Mouse (Mus musculus) forebrain, embryonic 13.5 days (tissue): ENCODE data around the gene Olfr420. TPM values are rescaled to one million over a fixed set of nuclear protein-coding genes. Genes with fewer than 3 reads are reported as not detected.

Experiments
- ATAC-seq: fragments of 200-750 bp; cut with Nextera tagmentation; 2 replicates; pipeline ENCODE4 v1.8.0; 2017
- H3K27ac ChIP-seq: fragments of 300-500 bp; sonication (generic); 2 replicates; pipeline ENCODE4 v1.5.1; 2015; ENCODE audit warnings: inconsistent platforms, mild to moderate bottlenecking, moderate library complexity
- H3K27me3 ChIP-seq: fragments of 300-500 bp; sonication (generic); 2 replicates; pipeline ENCODE4 v1.6.1; 2015; ENCODE audit warnings: mild to moderate bottlenecking, inconsistent platforms
- H3K36me3 ChIP-seq: fragments of 300-500 bp; sonication (generic); 2 replicates; pipeline ENCODE4 v1.6.1; 2015; ENCODE audit warnings: mild to moderate bottlenecking, inconsistent platforms; ENCODE audit not compliant: poor library complexity, severe bottlenecking
- H3K4me1 ChIP-seq: fragments of 300-500 bp; sonication (generic); 2 replicates; pipeline ENCODE4 v1.6.1; 2015; ENCODE audit warnings: inconsistent platforms
- H3K4me2 ChIP-seq: fragments of 300-500 bp; sonication (generic); 2 replicates; pipeline ENCODE4 v1.6.1; 2015; ENCODE audit warnings: inconsistent platforms, mild to moderate bottlenecking, moderate library complexity
- H3K4me3 ChIP-seq: fragments of 300-500 bp; sonication (generic); 2 replicates; pipeline ENCODE4 v1.5.1; 2015; ENCODE audit warnings: mild to moderate bottlenecking, inconsistent platforms
- H3K9ac ChIP-seq: fragments of 300-500 bp; sonication (generic); 2 replicates; pipeline ENCODE4 v1.6.1; 2015; ENCODE audit warnings: mild to moderate bottlenecking, inconsistent platforms
- H3K9me3 ChIP-seq: fragments of 300-500 bp; sonication (generic); replicated peaks from 2 replicates; pipeline ENCODE4 v1.6.1; 2016; ENCODE audit warnings: inconsistent platforms
- WGBS: fragments of 180-500 bp; shearing (Covaris S2); methylation state at CpG from one replicate; pipeline ENCODE4 v1.1.7; 2015; 5-methylcytosine and 5-hydroxymethylcytosine counted together
- polyA plus RNA-seq: library from polyadenylated mRNA; unstranded; fragments of >200 nt; fragmentation: Nextera tagmentation; extraction: Ambion mirVana; gene quantifications from 2 replicates; pipeline ENCODE4 v1.2.1, GENCODE M21; 2015

The Olfr420 gene
- polyA plus RNA-seq, 1 experiment from 2014 or later = 0.04 TPM

DNA sequence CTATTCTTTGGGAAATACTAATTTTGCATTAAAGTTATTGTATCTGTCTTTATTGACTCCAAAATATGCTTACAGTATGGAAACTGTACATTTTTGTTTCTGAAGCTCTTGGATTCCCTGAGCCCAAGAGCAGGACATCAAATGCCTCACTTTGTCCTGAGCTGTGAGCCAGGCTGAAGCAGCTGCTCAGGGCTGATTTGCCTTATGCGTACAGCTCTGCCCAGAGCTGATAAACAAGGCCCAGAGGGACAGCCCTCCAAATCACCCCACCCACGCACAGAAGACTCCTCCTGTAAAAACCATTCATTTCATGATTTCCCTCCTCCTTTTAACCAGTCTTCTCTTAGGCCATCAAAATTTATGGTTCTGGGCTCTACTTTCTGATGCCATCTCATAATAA lies 16.1 kb downstream of the Olfr420 start:
- Histone ChIP-seq H3K9me3 (no peaks in the 10 kb centered on the region), H3K36me3 (no peaks in the 10 kb centered on the region), H3K4me3 (no peak overlapping the region), H3K27me3 (no peaks in the 10 kb centered on the region), H3K9ac (no peak overlapping the region), H3K27ac (no peak overlapping the region), H3K4me1 (0 out of 2 replicates have a peak, but pooled peaks cover 4% of the 10 kb centered on the region), H3K4me2 (no peak overlapping the region)
- ATAC-seq = no peak
- WGBS = 78% methylated on average over 2 of the region's 2 CpGs

DNA sequence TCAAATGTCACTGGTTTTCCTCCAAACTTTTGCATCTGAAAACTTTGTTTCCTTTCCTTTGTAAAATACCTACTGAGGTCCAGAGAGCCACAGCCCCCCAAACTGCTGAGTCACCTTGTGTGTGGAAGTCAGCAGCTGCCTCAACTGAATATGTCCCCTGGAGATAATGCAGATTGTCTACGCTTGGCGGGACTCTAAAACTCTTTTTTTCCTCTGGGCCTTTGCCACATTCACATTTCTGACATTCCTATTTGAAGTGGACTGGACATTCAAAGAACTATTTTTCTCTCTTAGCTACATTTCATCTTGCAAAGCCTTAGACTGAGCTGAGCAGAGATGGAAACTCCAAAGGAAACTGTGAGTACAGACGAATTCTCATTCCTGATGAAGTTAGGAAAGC lies 17.2 kb downstream of the Olfr420 start, which contains the start of gene Spta1:
Gene Spta1, plus strand, starts transcription at position 172 of the 400 bp plus-strand sequence.
- Histone ChIP-seq H3K36me3 (no peaks in the 10 kb centered on the region), H3K27me3 (no peaks in the 10 kb centered on the region), H3K27ac (no peak within 1 kb of the TSS), H3K9ac (no peak within 1 kb of the TSS), H3K4me3 (no peak within 1 kb of the TSS), H3K9me3 (no peaks in the 10 kb centered on the region), H3K4me2 (no peak within 1 kb of the TSS), H3K4me1 (0 out of 2 replicates have a peak, but pooled peaks cover 4% of the 10 kb centered on the region)
- 12% methylated on average over 3 of the region's 3 CpGs for WGBS
- ATAC-seq = no peak

DNA sequence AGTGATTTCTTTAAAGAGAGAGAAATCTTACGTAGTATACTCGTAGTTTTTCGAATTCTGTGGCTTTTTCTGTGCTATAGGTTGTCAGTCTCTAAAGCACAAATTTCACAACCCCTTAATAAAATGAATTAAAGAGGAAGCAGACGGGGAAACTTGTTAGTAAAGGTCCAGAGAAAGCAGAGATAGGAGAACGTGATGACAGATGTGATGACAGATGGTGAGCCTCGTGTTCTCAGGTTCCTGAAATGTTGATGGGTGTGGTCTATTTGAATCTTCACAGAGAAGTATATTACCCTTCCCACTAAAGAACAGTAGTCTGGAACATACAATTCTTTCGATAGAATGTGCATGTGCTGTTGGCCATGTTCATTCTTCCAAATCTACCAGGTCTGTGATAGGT lies 49.3 kb downstream of the Olfr420 start:
- Histone ChIP-seq H3K4me3 (no peak overlapping the region), H3K27ac (no peak overlapping the region), H3K27me3 (no peaks in the 10 kb centered on the region), H3K9me3 (no peaks in the 10 kb centered on the region), H3K4me1 (no peaks in the 10 kb centered on the region), H3K36me3 (no peaks in the 10 kb centered on the region), H3K4me2 (no peak overlapping the region), H3K9ac (no peak overlapping the region)
- no peak for ATAC-seq
- 81% methylated on average over 7 of the region's 7 CpGs for WGBS

Other genes with a start within 250 kb of the Olfr420 start
- 0.12 and 0.15 TPM in 2 replicates for gene Ifi211, start 242.6 kb upstream of the Olfr420 start, polyA plus RNA-seq
- 0.79 and 0.90 TPM in 2 replicates for gene Mndal, start 213.1 kb upstream of the Olfr420 start, polyA plus RNA-seq
- gene Ifi203, start 213.0 kb upstream of the Olfr420 start, polyA plus RNA-seq = 0.78 and 1.7 TPM in 2 replicates
- gene Ifi202b, start 172.9 kb upstream of the Olfr420 start, polyA plus RNA-seq = not detected in 2 replicates
- gene Ifi205, start 123.8 kb upstream of the Olfr420 start, polyA plus RNA-seq = not detected in 2 replicates
- gene Olfr433, start 114.9 kb upstream of the Olfr420 start, polyA plus RNA-seq = not detected in 2 replicates
- gene Olfr432, start 106.4 kb upstream of the Olfr420 start, polyA plus RNA-seq = not detected in 2 replicates
- gene Olfr430, start 89.0 kb upstream of the Olfr420 start, polyA plus RNA-seq = not detected in 2 replicates
- gene Olfr429, start 71.3 kb upstream of the Olfr420 start, polyA plus RNA-seq = not detected in 2 replicates
- not detected in 2 replicates for gene Olfr427, start 58.7 kb upstream of the Olfr420 start, polyA plus RNA-seq
- gene Olfr231, start 34.5 kb upstream of the Olfr420 start, polyA plus RNA-seq = not detected in 2 replicates
- gene Olfr424, start 24.1 kb upstream of the Olfr420 start, polyA plus RNA-seq = not detected in 2 replicates
- gene Spta1, start 17.1 kb downstream of the Olfr420 start, polyA plus RNA-seq = 0.13 and 0.21 TPM in 2 replicates
- not detected in 2 replicates for gene Olfr419, start 96.4 kb downstream of the Olfr420 start, polyA plus RNA-seq
- not detected in 2 replicates for gene Mptx1, start 174.9 kb downstream of the Olfr420 start, polyA plus RNA-seq
- gene Olfr417, start 209.5 kb downstream of the Olfr420 start, polyA plus RNA-seq = not detected in 2 replicates
- gene Olfr248, start 235.4 kb downstream of the Olfr420 start, polyA plus RNA-seq = not detected in 2 replicates